Mouse (Mus musculus) lung, adult 2 months (tissue): ENCODE results near the gene Iffo1. TPM values are rescaled to one million over a fixed set of nuclear protein-coding genes. Genes with fewer than 3 reads are reported as not detected.

Source experiments
- DNase-seq: peaks from one replicate; pipeline ENCODE4 v3.0.0; 2022
- H3K4me1 ChIP-seq: fragments of 200-500 bp; 2 replicates; pipeline ENCODE4 v1.6.1; 2011; ENCODE audit warnings: low read length; ENCODE audit not compliant: control insufficient read depth, insufficient read depth
- H3K4me3 ChIP-seq: fragments of 200-500 bp; replicated peaks from 2 replicates; pipeline ENCODE3; 2011; ENCODE audit warnings: low read depth, mild to moderate bottlenecking, control low read depth, low read length; ENCODE audit errors: extremely low read depth
- CTCF ChIP-seq: fragments of 200-500 bp; IDR thresholded peaks from 2 replicates; pipeline ENCODE4 v1.5.1; 2011; ENCODE audit warnings: mild to moderate bottlenecking, low read length, control low read depth; ENCODE audit not compliant: insufficient read depth
- POLR2A ChIP-seq: fragments of 200-500 bp; IDR thresholded peaks from 2 replicates; pipeline ENCODE4 v1.6.1; 2011; ENCODE audit warnings: low read depth, mild to moderate bottlenecking, control low read depth, low read length, borderline replicate concordance; ENCODE audit errors: extremely low read depth
- WGBS: fragments of 180-500 bp; shearing (Covaris S2); methylation state at CpG from one replicate; pipeline ENCODE4 v1.1.7; 2018; 5-methylcytosine and 5-hydroxymethylcytosine counted together
- polyA plus RNA-seq: library from polyadenylated mRNA; depleted of rRNA; stranded (reverse); fragments of >200 nt; gene quantifications from 2 replicates; pipeline ENCODE4 v1.2.3, GENCODE M21; 2012

Iffo1 gene
- polyA plus RNA-seq, 1 experiment = 51.0 TPM

- peak; percentile 16 for DNase-seq
- no peak for TF ChIP-seq CTCF
- TF ChIP-seq POLR2A = no peak
- Histone ChIP-seq H3K4me1 (peaks cover 21% of the 10 kb centered on the region), H3K4me3 (no peak overlapping the region)
- 43% methylated on average over 18 of the region's 18 CpGs for WGBS
These were observed 3.3 kb downstream of the Iffo1 start for GRCm38 (mm10) chr6:125148251-125148925.

DNA sequence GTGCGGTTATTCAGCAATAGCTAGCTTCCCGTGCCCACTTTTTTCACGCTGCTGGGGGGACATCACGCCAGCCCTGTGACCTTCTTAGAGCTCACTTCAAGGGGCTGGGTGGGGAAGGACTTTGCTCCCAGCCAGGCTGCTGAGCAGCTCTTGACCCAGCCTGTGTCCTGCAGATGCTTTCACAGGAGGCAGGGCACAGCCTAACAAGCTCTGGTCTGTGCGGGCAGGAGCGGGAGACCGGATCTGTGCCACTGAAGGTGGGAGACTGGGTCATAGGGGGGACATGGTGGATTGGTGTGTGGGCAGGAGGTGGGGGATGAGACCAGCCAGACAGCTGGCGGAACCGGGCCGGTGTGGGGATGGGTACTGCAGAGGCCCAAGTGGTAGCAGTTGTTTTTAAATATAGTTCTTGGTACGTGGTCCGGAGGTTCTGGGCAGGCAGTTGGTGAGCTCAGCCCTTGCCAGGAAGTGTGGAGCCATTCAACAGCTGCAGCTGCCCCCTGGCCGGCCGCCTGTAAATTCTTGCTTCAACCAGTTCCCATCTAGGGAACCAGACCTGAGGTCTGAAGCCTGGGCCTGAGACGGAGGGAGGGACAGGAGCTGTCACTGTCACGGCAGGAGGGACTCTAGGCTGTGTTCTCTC is 4.0 kb downstream of the Iffo1 start:
- TF ChIP-seq POLR2A (no peak), CTCF (no peak)
- H3K4me1 ChIP-seq = peaks cover 21% of the 10 kb centered on the region
- 47% methylated on average over 16 of the region's 16 CpGs for WGBS
- no peak overlapping the region for H3K4me3 ChIP-seq
- DNase-seq = no peak

DNA sequence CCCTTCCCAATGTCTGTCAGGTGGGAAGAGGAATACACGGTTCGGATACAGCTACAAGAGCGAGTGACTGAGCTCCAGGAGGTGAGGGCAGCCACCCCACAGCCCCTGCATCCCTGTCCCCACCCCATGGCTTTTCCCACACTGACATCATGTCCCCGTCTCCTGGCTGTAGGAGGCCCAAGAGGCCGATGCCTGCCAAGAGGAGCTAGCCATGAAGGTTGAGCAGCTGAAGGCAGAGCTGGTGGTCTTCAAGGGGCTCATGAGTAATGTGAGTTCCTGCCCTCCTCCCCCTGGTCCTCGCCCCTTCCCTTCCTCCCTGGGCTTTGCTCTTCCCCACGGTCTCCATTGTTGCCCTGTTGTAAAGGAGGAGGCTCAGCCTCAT is 4.5 kb downstream of the Iffo1 start:
- peaks cover 21% of the 10 kb centered on the region for H3K4me1 ChIP-seq
- TF ChIP-seq POLR2A (no peak), CTCF (no peak)
- DNase-seq = no peak
- no peak overlapping the region for H3K4me3 ChIP-seq
- WGBS = 56% methylated on average over 7 of the region's 7 CpGs

DNA sequence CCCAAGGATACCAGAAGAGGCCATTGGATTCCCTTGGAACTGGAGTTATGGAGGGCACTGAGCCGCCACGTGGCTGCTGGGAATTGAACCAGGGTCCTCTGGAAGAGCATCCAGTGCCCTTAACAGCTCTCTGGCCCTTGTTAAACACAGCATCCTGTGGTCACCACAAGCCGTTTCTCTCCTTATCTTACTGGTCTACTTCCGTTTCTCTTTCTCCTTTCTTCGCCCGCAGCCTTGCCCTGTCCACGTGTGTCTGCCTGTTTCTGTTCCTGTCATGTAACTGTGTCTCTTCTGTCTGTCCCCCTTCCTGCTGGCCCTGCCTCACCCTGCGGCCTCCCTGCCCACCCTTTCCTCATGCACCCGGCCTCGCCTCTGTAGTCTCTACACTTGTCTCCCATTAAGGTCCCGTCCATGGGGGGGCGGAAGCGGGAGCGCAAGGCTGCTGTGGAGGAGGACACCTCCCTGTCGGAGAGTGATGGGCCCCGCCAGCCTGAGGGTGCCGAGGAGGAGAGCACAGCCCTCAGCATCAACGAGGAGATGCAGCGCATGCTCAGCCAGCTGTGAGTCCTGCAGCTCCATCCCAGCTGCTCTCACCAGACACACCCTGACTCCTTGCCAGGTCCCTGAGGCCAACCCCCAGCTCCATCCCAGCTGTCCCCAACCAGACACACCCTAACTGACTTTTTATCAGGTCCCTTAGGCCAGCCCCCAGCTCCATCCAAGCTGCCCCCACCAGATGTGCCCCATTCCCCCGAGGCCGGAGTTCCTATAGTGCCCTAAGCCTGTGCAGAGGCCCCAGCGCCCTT is 7.4 kb downstream of the Iffo1 start:
- H3K4me3 ChIP-seq = no peak overlapping the region
- DNase-seq = no peak

DNA sequence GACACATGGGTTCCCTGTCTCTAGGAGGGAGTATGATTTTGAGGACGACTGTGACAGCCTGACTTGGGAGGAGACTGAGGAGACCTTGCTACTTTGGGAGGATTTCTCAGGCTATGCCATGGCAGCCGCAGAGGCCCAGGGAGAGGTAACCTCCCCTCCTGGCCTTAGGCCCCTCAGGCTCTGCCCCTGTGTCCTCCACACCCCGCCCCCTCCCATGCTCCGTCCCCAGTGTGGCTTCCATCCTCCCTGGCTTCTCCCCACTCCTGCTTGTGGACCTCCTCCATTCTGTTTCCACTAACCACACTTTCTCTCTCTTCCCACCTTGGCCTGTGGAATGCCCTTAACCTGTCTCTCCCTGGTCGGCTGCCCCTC is 8.0 kb downstream of the Iffo1 start:
- DNase-seq = no peak
- WGBS = 82% methylated on average over 5 of the region's 5 CpGs
- no peak for TF ChIP-seq POLR2A
- TF ChIP-seq CTCF = no peak
- Histone ChIP-seq H3K4me1 (peaks cover 16% of the 10 kb centered on the region), H3K4me3 (no peak overlapping the region)

More for the DNA sequence above, 7.4 kb downstream of the Iffo1 start:
- TF ChIP-seq CTCF (no peak), POLR2A (no peak)
- peaks cover 17% of the 10 kb centered on the region for H3K4me1 ChIP-seq
- 75% methylated on average over 22 of the region's 22 CpGs for WGBS

- 87% methylated on average over 4 of the region's 4 CpGs for WGBS
These were observed 8.6 kb downstream of the Iffo1 start for GRCm38 (mm10) chr6:125153682-125154081.

DNA sequence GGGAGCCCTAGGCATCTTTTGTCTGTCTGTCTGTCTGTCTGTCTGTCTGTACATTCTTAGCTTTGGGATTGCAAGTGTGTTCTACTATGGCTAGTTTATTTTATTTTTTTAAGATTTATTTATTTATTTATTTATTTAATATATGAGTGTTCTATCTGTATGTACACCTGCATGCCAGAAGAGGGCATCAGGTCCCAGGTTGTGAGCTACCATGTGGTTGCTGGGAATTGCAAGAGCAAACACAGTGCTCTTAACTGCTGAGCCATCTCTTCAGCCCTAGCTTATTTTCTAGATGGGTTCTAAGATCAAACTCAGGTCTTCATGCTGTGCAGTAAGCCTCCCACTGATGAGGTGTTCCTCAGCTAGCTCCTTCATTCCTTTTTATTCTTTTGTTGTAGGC is 9.5 kb downstream of the Iffo1 start:
- TF ChIP-seq POLR2A (no peak), CTCF (peak; percentile 32; the same call in 1 of the 2 replicates)
- no peak for DNase-seq
- H3K4me3 ChIP-seq = no peak overlapping the region
- peaks cover 3% of the 10 kb centered on the region for H3K4me1 ChIP-seq

More at GRCm38 (mm10) chr6:125153682-125154081, 8.6 kb downstream of the Iffo1 start:
- TF ChIP-seq CTCF = no peak
- no peak for DNase-seq
- Histone ChIP-seq H3K4me1 (peaks cover 10% of the 10 kb centered on the region), H3K4me3 (no peak overlapping the region)

DNA sequence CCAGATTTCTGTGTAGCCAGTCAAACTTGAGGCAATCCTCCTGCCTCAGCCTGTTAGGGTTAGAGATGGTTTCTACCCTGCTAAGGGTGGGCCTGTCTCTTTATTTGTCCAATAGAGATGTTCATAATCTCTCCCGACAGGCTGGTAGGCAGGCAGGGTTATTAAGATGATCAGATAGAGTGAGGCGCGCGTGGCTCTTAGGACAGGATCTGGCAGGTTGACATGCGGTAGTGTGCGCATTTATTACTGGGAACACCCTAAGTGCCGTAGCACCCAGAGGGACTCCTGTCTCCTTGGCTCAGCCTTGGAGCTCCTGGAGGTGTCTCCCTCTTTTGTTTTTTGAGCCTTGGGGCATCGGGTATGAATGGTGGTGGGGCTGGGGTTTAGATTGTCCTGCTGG is 10.2 kb downstream of the Iffo1 start:
- no peak overlapping the region for H3K4me3 ChIP-seq
- DNase-seq = no peak
- TF ChIP-seq POLR2A (no peak), CTCF (no peak)
- 82% methylated on average over 8 of the region's 8 CpGs for WGBS
- H3K4me1 ChIP-seq = no peaks in the 10 kb centered on the region

GRCm38 (mm10) chr6:125156491-125156890 is 11.4 kb downstream of the Iffo1 start:
- DNase-seq = no peak
- 82% methylated on average over 3 of the region's 3 CpGs for WGBS
- TF ChIP-seq POLR2A (no peak), CTCF (no peak)
- no peaks in the 10 kb centered on the region for H3K4me1 ChIP-seq
- H3K4me3 ChIP-seq = no peak overlapping the region

DNA sequence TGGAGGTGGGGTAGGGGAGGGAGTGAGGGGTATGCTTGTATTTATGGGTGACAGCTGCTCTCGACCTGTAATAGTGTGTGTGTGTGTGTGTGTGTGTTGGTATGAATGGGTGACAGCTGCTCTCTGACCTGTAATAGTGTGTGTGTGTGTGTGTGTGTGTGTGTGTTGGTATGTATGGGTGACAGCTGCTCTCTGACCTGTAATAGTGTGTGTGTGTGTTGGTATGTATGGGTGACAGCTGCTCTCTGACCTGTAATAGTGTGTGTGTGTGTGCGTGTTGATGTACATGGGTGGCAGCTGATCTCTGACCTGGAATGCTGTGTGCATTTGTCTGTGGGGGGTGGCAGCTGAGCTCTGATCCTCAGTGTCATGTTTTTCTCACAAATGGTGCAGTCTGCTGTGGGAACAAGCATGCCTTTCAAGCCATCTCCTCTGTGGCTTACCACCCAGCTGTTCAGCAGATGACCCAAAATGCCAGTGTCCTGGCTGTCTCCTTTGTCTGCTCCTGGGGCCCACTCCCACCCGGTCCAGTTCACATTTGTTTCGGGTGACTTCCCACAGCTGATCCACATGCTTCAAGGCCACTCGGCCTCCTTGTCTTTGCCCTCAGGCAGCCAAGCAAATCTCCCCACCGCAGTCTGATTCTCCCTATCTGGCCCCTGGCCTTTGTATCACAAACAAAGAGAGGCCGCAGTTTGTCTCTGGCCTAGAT is 12.0 kb downstream of the Iffo1 start:
- WGBS = 68% methylated on average over 7 of the region's 7 CpGs
- TF ChIP-seq CTCF = no peak
- no peak for TF ChIP-seq POLR2A
- H3K4me3 ChIP-seq = no peak overlapping the region

More for the DNA sequence above, 12.0 kb downstream of the Iffo1 start:
- no peaks in the 10 kb centered on the region for H3K4me1 ChIP-seq
- DNase-seq = no peak
